Mouse (Mus musculus) urinary bladder, postnatal 10 days (tissue): ENCODE results near the gene Kiz.
A peak's percentile ranks its signal among the peaks of the same experiment; 100 is the strongest.

Experiments used
- DNase-seq: peaks from one replicate; pipeline ENCODE4 v3.0.0; 2022; ENCODE audit warnings: low spot score

Gene Kiz

GRCm38 (mm10) chr2:146975453-146976028 lies 119.9 kb downstream of the Kiz start:
- DNase-seq = no peak

- no peak for DNase-seq
Measured at GRCm38 (mm10) chr2:146982786-146983185, 127.1 kb downstream of the Kiz start.

- DNase-seq = no peak
Measured at GRCm38 (mm10) chr2:146984831-146985230, 129.2 kb downstream of the Kiz start.

- no peak for DNase-seq
Measured at GRCm38 (mm10) chr2:146985807-146986206, 130.1 kb downstream of the Kiz start.

- DNase-seq = no peak
Measured at GRCm38 (mm10) chr2:146986429-146986828, 130.8 kb downstream of the Kiz start.

- DNase-seq = no peak
Measured at GRCm38 (mm10) chr2:147007265-147007664, 151.6 kb downstream of the Kiz start.

- DNase-seq = no peak
Measured at GRCm38 (mm10) chr2:147009084-147009483, 153.4 kb downstream of the Kiz start.

GRCm38 (mm10) chr2:147010141-147010540 lies 154.5 kb downstream of the Kiz start:
- DNase-seq = no peak

GRCm38 (mm10) chr2:147010952-147011351 lies 155.3 kb downstream of the Kiz start:
- DNase-seq = no peak

- DNase-seq = no peak
Measured at GRCm38 (mm10) chr2:147011474-147012140, 155.9 kb downstream of the Kiz start.

- no peak for DNase-seq
Measured at GRCm38 (mm10) chr2:147012141-147012622, 156.5 kb downstream of the Kiz start.

GRCm38 (mm10) chr2:147012623-147013184 lies 157.0 kb downstream of the Kiz start, which contains the start of gene Xrn2:
Xrn2 (plus strand) TSS chr2:147012996.
- peak; percentile 73 for DNase-seq

- peak; percentile 13 for DNase-seq
Measured at GRCm38 (mm10) chr2:147013194-147013969, 157.7 kb downstream of the Kiz start.

GRCm38 (mm10) chr2:147014101-147014886 lies 158.6 kb downstream of the Kiz start:
- no peak for DNase-seq
